17 mouse cellular contexts compared by ENCODE assay signal in the genomic region with DNA sequence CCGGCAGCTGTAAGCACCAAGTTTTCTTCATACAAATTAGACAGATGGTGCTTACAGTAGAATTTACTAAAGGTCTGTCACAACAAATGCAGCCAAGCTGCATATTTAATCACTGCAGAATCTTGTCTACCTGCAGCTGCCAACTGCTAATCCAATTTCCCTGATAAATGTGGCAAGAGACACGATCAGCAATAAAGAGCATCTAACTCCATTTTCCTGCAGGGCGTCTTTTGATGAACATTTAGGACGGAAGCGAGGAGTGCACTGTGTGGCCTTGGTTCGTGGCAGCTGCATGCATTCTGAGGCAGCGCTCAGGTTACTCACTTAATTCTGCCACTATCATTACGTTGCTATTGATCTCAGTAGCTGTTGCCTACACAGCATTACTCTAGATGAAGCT. TPM values are rescaled to one million over a fixed set of nuclear protein-coding genes. Genes with fewer than 3 reads are reported as not detected.
DNase-seq lines count a peak whose midpoint lies in the region; ATAC-seq lines count a peak whose summit lies in the region.
"Had no signal": no experiment of that assay in that cellular context is flagged by ENCODE, and none has a peak within 500 bp of the region (broad histone marks: within the 10 kb centered on the region; RNA-seq: fewer than 3 reads in every experiment).

No protein-coding gene starts in this region.

- no peak overlapping the region for H3K9ac ChIP-seq in forebrain, embryonic 16.5 days (replicated peaks; ENCODE audit: low read depth, low read length)
- H3K9ac ChIP-seq in neural tube, embryonic 14.5 days (replicated peaks; ENCODE audit: low read depth, low read length), result no peak overlapping the region
- H3K9ac ChIP-seq: limb, embryonic 12.5 days; lung, embryonic 14.5 days had no signal

- H3K27ac ChIP-seq in forebrain, embryonic 16.5 days (ENCODE audit: low read length), result no peak overlapping the region
- no peak overlapping the region for H3K27ac ChIP-seq in neural tube, embryonic 14.5 days (ENCODE audit: low read depth, low read length)
- H3K27ac ChIP-seq: limb, embryonic 12.5 days had no signal

- no peak overlapping the region for H3K4me3 ChIP-seq in forebrain, embryonic 16.5 days (replicated peaks; ENCODE audit: low read length)
- no peak overlapping the region for H3K4me3 ChIP-seq in neural tube, embryonic 14.5 days (ENCODE audit: low read depth, low read length)
- H3K4me3 ChIP-seq: limb, embryonic 12.5 days had no signal

- DNase-seq in layer of hippocampus, postnatal 14 days (ENCODE audit: low spot score in 2 of 2), result peak; percentile 4 to 33
- DNase-seq in layer of hippocampus, postnatal 25 days (ENCODE audit: extremely low spot score in 1 of 2, low spot score in 1 of 2), result no peak
- DNase-seq in cerebellum, adult 9-11 months, result peak; percentile 36
- no peak for DNase-seq in right cerebral cortex, postnatal 14 days
- DNase-seq: adrenal gland, postnatal 10 days; heart, postnatal 36 days; layer of hippocampus, adult 9-11 months; lung, embryonic 14.5 days had no signal

- no peaks in the 10 kb centered on the region for H3K36me3 ChIP-seq in forebrain, embryonic 16.5 days (ENCODE audit: control insufficient read depth, insufficient read depth)
- H3K36me3 ChIP-seq in neural tube, embryonic 14.5 days (ENCODE audit: control insufficient read depth, insufficient read depth, low read length), result no peaks in the 10 kb centered on the region
- H3K36me3 ChIP-seq: limb, embryonic 12.5 days had no signal

- H3K27me3 ChIP-seq in forebrain, embryonic 16.5 days (replicated peaks; ENCODE audit: control insufficient read depth, insufficient read depth, low read length), result 0 out of 2 replicates have a peak, but pooled peaks cover 2% of the 10 kb centered on the region
- H3K27me3 ChIP-seq in neural tube, embryonic 14.5 days (ENCODE audit: control insufficient read depth, insufficient read depth, low read length), result no peaks in the 10 kb centered on the region
- H3K27me3 ChIP-seq: limb, embryonic 12.5 days had no signal

- H3K4me2 ChIP-seq in forebrain, embryonic 16.5 days (ENCODE audit: low read length), result peak overlapping the region; percentile 13; the same call in 1 of the 2 replicates
- no peak overlapping the region for H3K4me2 ChIP-seq in neural tube, embryonic 14.5 days (ENCODE audit: low read depth, low read length)
- H3K4me2 ChIP-seq: limb, embryonic 12.5 days; lung, embryonic 14.5 days had no signal

- peaks cover 20% of the 10 kb centered on the region for H3K4me1 ChIP-seq in forebrain, embryonic 16.5 days (replicated peaks; ENCODE audit: control insufficient read depth, insufficient read depth, low read length)
- H3K4me1 ChIP-seq in neural tube, embryonic 14.5 days (ENCODE audit: control insufficient read depth, insufficient read depth, low read length), result peaks cover 6% of the 10 kb centered on the region; the same call in 1 of the 2 replicates

- 12% methylated on average over 8 of the region's 8 CpGs for WGBS in forebrain, embryonic 16.5 days
- WGBS in neural tube, embryonic 14.5 days, result 24% methylated on average over 8 of the region's 8 CpGs

- no peaks in the 10 kb centered on the region for H3K9me3 ChIP-seq in forebrain, embryonic 16.5 days (ENCODE audit: control insufficient read depth, low read length)
- no peaks in the 10 kb centered on the region for H3K9me3 ChIP-seq in neural tube, embryonic 14.5 days (ENCODE audit: control insufficient read depth, low read length)
- H3K9me3 ChIP-seq: limb, embryonic 12.5 days had no signal

- ATAC-seq in forebrain, embryonic 16.5 days, result peak; percentile 66
- ATAC-seq in neural tube, embryonic 14.5 days (ENCODE audit: low read depth), result peak; percentile 70; the same call in 1 of the 2 replicates
- ATAC-seq in megakaryocyte progenitor cell, adult 5-6 weeks (replicated peaks; ENCODE audit: poor library complexity), result no peak

RNA-seq across cellular contexts. Expression of a gene that starts 24.3 kb away (rescaled TPM):
- under 1 TPM in 1 of 2 experiments, not detected in 1; 0.69 TPM for total RNA-seq in layer of hippocampus, postnatal 14 days (2021)
- total RNA-seq in layer of hippocampus, postnatal 25 days (2021), result not detected
- not detected in 2 replicates for polyA plus RNA-seq in forebrain, embryonic 16.5 days (2015; fragmentation: Nextera tagmentation; extraction: Ambion mirVana)
- not detected in 2 replicates for polyA plus RNA-seq in neural tube, embryonic 14.5 days (2014; fragmentation: Nextera tagmentation; extraction: Ambion mirVana)
- 0.27 TPM in 1 of 2 replicates, not detected in the other for total RNA-seq in megakaryocyte progenitor cell, adult 5-6 weeks (2015)
- total RNA-seq in megakaryocyte progenitor cell, adult 5-6 weeks (2017), result not detected in 2 replicates
- total RNA-seq: adrenal gland, postnatal 10 days; heart, adult 8-10 months; heart, postnatal 36 days; megakaryocyte-erythroid progenitor cell, adult 5-6 weeks had no signal
- polyA plus RNA-seq: kidney, embryonic 14.5 days; lung, embryonic 14.5 days; small intestine, adult 2 months; stomach, embryonic 16.5 days had no signal

Comparison
In these comparisons a context has a peak if more than half of its experiments do, and no peak if none do; other contexts are left out.
1. DNase-seq: peak in layer of hippocampus, postnatal 14 days (2 of 2) and cerebellum, adult 9-11 months (single experiment); none in layer of hippocampus, postnatal 25 days (0 of 2) and right cerebral cortex, postnatal 14 days (single experiment).